Mouse (Mus musculus) spleen, postnatal 14 days (tissue): ENCODE results near the gene Olfr433.
"Not testable (repeated sequence)": the region's sequence is repeated elsewhere in the genome, so short reads cannot be mapped to it uniquely, and the experiment has no call there.

Source experiments
- DNase-seq, 2 experiments: peaks; one replicate each; pipeline ENCODE4 v3.0.0; 2021 to 2022; ENCODE audit warnings: low spot score in 2 of 2

Olfr433 gene

DNA sequence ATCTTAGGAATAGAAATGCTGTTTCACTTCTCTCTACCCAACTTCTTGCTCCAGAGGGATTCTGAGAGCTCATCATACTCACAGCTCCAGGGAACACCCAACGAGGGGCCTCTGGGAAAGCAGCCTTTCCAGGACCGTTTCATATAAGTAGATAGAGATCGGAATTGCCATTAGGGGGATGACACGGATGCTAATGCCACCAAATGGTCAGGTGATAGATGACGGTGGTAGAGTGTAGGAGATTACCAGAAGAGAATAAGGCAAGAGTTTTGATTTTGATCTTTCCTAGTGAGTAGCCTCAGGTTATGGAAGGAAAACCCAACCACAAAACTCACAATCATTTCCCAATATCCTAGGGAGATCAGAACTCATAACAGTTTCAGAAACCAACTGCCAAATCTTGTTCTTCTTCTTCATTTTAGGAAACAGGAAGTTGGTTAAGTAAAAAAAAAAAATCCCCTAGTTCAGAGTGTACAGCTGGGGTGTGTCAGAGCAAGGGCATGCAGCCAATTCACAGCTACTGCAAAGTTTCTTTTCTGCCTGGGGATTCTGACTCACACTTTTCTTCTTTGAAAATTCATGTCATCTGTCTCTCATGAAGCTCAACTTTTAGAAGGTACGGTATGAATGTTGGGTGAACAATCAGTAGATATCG lies at the start of gene Olfr433:
Olfr433 (plus strand) TSS at position 183 of the 655 bp plus-strand sequence.
- DNase-seq = no peak

DNA sequence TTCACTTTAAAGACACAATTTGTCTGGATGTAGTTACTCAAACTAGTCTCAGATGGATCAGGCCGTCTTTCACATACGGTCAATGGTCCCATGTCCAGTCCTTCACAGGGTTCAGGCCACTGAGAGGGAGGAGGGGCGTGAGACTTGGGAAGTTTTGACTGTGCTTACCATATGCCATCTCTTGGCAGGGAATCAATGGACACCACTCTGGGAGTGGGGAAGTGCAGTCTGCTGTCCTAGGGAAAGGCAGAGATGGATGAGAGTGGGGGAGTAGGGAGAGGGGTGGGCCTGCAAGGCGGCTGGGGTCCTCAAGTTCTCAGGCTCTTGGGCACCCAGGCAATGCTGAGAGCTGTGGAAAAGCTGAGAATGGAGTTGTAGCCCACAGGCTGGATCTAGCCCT lies 45.5 kb upstream of the Olfr433 start:
- DNase-seq = no peak

DNA sequence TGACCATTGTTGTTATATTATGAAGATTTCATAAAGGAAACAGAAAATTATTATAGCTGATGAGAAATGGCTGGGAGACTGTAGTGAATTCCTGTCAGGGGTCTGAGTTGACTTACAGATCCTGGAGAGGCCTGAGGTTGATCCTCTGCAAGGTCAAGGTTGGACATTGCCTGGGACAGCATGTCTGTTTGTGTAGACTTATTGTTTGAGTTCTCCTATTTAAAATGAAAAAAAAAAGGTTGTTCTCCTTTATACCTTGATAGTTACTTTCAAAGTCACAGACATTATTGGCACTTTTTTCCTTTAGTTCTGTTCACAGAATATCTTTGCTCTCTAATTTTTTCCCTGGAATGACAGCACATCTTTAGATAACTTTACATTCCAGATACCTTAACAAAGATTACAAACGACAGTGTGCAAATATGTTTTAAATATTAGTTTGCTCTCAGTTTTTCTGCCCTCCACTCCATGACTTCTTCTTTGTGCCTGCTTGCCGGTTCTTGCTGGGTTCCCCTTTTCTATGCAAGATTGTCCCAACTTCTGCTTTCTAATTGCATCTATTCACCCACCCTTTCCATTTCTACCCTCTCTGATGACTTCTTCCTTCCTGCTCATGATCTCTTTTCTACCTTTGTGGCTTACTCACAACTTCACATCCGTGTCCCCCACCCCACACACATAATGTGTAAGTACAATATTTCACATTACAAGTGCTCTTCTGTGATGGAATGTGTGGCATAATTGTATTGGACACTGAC lies 36.0 kb upstream of the Olfr433 start:
- not testable (repeated sequence) for DNase-seq

DNA sequence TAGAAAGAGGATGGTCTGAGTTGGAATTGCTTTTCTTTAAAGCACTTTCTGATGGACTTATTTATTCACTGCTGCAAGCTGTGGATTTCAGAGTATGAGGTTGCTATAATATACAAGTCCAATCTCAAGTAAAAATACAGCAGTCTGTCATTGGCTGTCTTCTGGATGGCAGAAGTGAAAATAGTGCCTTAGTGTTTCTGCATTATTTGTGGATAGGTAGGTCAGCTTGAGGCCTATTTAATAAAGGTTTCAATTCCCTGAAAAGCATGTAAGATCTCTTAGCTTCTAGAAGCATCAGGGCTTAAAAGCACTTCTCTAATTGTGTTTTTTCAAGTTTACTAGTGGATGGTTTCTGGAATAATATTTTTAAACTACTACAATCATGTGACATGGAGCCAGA lies 33.5 kb upstream of the Olfr433 start:
- DNase-seq = not testable (repeated sequence)

DNA sequence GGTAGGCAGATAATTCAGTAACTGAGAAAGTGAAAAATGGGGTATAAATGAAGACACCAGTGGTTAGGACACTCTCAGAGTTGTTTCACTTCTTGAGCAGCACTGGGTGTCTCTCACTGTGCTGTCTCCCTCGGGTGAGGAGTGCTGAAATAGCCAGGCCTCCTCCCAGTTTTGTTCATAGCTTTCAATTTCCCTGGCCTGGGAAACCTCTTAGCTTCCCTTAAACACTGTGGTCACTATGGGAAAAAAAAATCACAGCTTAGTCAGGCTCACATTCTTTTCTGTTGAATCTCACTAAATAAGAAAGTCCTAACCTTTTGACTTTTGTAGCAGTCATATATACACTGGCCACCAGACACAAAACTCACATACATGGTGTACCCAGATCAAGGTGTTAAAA lies 8.8 kb upstream of the Olfr433 start, which contains the start of gene Ifi205:
Ifi205 (minus strand) TSS at position 113 of the 400 bp plus-strand sequence.
- no peak for DNase-seq

DNA sequence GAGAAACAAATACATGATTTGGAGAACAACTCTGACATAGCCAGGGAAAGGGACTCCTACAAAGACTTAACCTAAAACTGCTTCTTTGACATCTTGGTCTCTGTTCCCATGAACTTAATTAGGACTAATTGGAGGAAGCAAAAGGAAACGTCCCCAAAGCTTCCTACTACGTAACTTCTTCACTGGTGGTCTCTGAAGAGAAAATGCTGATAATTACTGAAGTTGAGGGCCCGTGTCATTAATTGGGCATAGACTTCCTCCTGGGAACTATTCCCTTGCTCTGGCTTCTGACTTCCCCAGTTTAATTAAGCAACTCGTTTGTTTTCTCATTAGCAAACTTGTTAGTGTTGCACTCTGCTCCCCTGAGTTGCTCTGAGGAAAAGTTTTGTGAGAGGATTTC lies 4.7 kb upstream of the Olfr433 start:
- no peak for DNase-seq

DNA sequence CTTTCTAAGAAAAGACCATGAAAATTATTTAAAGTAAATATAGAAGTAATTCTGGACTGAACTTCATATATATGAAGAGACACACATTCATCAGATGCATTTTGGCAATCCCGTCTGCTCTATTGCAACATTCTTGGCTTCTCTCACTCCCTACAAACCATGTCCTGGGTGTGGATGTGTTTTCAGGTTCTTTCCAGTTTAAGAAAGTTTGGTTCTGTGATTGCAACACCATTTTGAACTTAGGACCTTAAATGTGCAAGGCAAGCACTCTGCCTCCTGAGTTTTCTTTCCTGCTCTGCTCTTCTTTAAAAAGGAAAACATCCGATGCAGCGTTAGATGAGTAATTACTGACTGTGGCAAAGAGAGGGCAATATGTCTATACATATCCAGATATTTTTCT lies 2.0 kb upstream of the Olfr433 start:
- no peak for DNase-seq

DNA sequence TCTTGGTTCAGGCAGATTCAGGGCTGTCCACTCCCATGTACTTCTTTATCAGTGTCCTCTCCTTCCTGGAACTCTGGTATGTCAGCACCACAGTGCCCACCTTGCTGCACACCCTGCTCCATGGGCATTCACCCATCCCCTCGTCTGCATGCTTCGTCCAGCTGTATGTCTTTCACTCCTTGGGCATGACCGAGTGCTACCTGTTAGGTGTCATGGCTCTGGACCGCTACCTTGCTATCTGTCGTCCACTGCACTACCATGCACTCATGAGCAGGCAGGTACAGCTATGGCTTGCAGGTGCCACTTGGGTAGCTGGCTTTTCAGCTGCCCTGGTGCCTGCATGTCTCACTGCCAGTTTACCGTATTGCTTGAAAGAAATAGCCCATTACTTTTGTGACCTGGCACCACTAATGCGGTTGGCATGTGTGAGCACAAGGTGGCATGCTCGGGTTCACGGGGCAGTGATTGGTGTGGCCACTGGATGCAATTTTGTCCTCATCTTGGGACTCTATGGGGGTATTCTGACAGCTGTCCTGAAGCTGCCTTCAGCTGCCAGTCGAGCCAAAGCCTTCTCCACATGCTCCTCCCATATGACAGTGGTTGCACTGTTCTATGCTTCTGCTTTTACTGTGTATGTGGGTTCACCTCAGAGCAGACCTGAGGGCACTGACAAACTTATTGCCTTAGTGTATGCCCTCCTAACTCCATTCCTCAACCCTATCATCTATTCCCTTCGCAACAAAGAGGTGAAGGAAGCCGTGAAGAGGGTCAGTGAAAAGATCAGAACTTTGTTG lies 1.8 kb downstream of the Olfr433 start:
- DNase-seq = not testable (repeated sequence)

DNA sequence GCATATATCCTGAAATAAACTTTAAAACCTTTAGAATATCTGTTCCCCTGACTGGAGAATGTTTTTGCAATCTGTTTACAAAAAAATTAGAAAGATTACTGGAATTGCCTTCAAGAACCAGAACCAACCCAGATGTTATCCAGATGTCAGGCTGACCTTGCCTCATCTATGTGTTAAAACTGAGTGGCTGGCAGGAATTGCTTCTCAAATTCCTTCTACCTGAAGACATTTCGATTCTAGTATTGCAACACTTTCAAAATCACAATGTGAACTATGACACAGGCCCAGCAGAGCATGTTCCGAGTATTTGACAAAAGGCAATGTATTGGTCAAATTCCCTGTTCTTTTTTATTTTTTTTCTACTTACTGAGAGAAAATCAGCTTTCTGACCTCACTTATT lies 3.9 kb downstream of the Olfr433 start:
- no peak for DNase-seq

DNA sequence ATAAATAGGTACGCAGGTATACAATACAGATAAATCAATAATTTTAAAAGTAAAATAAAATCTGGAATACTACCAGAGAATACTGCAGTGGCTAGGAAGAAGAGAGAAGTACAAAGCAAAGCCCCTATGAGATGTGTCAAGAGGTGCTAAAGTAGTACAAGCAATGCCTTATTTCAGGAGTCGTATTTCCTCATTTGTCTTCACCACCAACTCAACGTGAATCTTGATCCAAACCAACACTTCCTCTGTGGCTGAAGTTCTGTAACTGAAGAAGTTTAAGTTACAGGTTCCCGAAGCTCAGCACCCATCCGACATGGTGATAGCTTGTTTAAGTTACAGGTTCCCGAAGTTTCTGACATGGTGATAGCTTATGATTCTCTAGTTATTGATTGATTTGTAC lies 7.7 kb downstream of the Olfr433 start:
- not testable (repeated sequence) for DNase-seq

DNA sequence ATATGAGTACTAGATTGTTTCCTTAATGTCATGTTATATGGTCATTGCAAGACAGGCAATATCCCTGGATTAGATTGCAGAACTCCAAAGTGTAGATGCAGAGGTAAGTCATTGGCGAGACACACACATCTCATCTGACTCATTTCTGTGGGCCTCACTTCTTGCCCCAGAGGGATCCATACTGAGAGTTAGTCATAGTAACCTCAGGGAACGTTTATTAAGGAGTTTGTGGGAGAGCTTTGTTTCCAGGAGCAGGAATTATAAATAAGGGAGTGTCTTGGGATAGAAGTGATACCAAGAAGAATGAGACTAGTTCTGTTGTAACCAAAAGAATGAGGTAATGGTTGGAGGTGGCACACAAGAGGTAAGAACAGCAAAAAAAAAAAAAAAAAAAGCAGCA lies 8.4 kb downstream of the Olfr433 start, which contains the start of gene Olfr432:
Olfr432 (plus strand) TSS at position 313 of the 400 bp plus-strand sequence.
- no peak for DNase-seq

DNA sequence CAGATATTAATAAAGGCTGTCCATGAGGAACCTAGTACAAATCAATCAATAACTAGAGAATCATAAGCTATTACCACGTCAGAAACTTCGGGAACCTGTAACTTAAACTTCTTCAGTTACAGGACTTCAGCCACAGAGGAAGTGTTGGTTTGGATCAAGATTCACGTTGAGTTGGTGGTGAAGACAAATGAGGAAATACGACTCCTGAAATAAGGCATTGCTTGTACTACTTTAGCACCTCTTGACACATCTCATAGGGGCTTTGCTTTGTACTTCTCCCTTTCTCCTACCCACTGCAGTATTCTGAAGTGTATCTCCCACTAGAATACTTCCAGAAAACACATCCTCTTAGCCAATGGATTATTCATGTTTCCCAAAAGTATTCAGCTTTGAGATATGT lies 8.9 kb downstream of the Olfr433 start:
- not testable (repeated sequence) for DNase-seq

DNA sequence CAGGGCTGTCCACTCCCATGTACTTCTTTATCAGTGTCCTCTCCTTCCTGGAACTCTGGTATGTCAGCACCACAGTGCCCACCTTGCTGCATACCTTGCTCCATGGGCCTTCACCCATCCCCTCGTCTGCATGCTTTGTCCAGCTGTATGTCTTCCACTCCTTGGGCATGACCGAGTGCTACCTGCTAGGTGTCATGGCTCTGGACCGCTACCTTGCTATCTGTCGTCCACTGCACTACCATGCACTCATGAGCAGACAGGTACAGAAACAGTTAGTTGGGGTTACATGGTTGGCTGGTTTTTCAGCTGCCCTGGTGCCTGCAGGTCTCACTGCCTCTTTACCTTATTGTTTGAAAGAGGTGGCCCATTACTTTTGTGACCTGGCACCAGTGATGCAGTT lies 10.0 kb downstream of the Olfr433 start:
- DNase-seq = no peak

DNA sequence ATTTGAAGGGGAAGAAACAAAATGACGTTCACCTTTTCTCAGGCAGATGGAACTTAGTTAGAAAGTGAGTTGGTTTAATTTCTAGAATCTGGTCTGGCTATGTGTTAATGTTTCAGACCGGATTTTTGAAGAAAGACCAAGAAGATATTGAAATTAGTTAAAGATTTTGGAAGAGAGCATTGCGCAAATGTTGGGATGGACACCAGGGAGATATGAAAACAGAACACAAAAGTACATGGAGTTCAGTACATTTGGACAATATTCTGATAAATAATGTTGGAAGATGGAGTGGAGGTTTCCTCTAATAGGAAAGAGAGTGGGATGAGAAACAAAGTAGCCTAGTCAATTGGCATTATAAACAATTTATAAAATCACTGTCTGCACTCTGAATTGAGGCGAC lies 11.0 kb downstream of the Olfr433 start:
- DNase-seq = no peak

DNA sequence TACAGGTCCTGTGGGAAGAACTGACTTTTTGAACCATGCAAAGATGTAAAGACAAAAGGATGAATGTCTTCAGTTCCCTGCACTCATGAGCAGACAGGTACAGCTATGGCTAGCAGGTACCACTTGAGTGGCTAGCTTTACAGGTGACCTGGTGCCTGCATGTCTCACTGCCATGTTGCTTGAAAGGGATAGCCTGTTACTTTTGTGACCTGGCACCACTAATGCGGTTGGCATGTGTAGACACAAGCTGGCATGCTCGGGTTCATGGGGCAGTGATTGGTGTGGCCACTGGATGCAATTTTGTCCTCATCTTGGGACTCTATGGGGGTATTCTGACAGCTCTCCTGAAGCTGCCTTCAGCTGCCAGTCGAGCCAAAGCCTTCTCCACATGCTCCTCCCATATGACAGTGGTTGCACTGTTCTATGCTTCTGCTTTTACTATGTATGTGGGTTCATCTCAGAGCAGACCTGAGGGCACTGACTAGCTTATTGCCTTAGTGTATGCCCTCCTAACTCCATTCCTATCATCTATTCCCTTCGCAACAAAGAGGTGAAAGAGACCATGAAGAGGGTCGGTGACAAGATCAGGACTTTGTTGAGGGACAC lies 11.5 kb downstream of the Olfr433 start:
- no peak for DNase-seq

DNA sequence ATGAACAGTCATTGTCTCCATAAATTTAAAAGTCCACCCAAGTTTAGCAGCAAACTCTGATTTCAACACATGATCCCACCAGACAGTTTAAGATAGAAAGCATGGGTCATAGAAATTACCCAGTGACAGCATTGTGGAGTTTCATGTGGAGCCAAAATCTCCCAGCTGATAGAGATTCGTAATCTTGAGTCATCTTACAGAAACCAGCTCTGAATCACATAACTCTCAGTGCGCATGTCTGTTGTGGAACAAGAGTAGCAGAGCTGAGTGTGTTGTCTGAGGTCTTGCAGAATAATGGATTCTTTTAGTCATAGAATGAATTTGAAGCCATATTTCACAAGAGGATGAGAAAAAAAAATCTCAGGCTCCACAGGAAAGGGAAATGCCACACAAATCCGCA lies 12.5 kb downstream of the Olfr433 start:
- DNase-seq = no peak

DNA sequence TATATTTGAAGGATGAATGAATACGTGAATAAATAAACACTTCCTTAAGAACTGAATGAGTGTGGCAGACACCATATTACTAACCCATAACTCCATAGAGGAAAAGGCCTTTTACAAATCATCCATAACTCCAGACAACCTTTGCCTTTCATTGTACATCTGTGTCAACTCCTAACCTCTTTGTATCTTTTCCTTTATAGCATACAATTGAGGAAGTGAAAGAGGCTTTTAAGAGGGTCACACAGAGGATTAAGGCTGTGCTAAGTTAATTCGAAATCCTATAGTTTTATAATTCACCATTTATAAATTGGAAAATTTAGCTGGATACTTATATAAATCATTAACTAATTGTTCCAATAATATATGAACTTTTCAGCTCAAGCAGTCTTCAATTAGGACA lies 14.7 kb downstream of the Olfr433 start:
- DNase-seq = no peak

DNA sequence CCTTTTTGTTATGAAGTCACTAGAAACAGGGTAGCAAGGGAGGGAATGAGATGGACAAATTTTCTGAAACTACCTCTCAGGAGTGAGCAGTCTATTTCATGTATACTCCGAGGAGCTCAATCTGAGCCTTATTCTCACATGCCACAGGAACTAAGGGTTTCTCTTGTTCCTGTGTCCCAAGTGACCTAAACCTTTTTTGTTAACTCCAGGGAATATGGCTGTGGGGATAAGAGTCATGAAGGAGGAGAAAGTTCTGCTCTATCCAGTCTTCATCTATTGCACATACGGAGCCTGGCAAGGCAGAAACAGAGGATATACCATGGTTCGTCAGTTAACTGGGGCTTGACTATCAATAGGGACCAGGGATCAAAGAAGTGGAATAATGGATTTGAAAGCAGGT lies 25.8 kb downstream of the Olfr433 start, which contains the start of gene Olfr430:
Olfr430 (plus strand) TSS at position 301 of the 400 bp plus-strand sequence.
- DNase-seq = no peak

DNA sequence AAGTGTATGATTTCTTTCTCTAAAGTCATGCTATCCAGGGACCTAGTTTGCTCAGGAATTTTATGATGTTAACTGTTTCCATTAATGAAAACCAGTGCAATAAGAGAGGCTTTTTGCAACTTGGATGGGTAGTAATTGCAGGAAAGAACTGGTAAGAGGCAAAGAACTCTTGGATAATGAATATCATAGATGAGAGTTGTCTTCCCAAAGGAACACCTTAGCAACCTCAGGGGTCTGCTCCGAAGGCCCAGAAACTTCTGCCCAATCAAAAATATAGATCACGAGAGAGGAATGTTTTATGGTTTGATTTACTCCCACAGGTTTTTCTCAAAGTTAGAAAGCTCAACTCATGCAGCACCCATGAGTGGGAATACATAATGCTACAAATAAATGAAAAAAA lies 43.5 kb downstream of the Olfr433 start, which contains the start of gene Olfr429:
Olfr429 (plus strand) TSS at position 301 of the 400 bp plus-strand sequence.
- DNase-seq = no peak
